Mouse (Mus musculus) thymus, postnatal 14 days (tissue): ENCODE results near the gene Hoxa13.

ENCODE experiments used
- DNase-seq: peaks from one replicate; pipeline ENCODE4 v3.0.0; 2021

Gene Hoxa13

DNA sequence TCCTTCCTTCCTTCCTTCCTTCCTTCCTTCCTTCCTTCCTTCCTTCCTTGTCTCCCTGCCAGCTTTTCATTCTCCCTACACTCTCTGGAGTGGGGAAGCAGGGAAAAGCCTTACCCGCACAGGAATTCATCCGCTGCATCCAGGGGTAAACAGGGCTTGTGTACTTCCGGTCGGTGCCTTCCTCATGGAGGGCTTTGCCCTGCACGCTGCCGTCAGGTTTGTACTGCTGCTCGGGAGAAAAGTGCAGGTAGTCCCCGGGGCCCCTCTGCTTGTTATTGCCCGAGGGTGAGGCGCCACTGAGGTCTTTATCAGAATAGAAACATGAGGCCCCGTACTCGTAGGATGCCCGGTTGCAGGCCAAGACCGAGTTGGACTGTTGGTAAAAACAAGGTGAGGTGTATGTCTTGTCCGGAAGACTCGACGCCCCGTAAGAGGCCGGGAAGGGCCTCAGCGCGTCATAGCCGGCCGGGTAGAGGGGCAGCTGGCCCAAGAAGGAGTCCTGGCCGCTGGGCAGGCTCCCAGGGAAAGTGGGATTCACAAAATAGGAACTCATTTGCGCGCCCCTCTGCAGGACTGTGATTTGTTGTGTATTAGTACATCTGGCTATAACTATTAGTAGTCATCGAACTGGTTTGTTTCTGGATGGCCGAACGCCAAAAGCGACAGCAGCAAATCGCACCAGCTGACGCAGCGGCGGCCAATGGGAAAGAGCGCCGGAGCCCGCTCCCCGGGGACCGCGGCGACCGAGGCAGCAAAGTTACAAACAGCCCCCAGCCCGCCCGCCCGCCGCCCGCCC is 52.4 kb downstream of the Hoxa13 start, which contains the start of gene Hoxa6:
Gene Hoxa6, minus strand, starts transcription at position 651 of the 796 bp plus-strand sequence.
- DNase-seq, result no peak
